Mouse (Mus musculus): Measurements from ENCODE around the gene Fam43a.

- TF ChIP-seq CTCF (IDR thresholded peaks at IDR 0.05; ENCODE audit: control insufficient read depth, insufficient read depth, insufficient read length) (peak; percentile 93), MAX (IDR thresholded peaks at IDR 0.05) (peak; percentile 9), USF1 (IDR thresholded peaks at IDR 0.05; ENCODE audit: low read depth) (no peak), MYOD1 (IDR thresholded peaks at IDR 0.05; ENCODE audit: control insufficient read depth, insufficient read length, low read depth) (no peak)
Observed at GRCm38 (mm10) chr16:30549966-30550747, 49.4 kb upstream of the Fam43a start.
